Mouse (Mus musculus): ENCODE data around the gene Eef2.

The Eef2 gene

GRCm38 (mm10) chr10:81176466-81177271 lies at the start of gene Eef2:
Gene Eef2 (plus strand): TSS chr10:81176631.
- peak; percentile 85 for DNase-seq (ENCODE audit: low read depth, low spot score)

DNA sequence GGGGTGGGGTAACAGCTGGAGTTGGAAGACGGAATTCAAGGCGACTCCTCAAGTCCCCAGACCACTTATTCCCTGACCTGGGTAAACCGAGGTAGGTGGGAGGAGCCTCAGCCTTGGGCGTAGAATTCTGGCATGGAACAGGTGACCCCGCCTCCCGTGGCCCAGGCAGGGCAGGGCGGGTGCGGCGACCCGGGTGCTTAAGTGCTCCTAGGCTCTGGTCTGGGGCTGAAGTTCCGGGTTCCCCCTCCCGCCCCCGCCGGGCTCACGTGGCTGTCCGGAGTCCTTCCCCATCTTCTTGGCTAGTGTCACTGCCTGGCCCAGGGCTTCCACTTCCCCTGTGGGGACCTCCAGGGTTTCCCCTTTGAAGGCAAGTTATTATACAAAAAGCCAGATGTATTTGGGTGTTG lies 42.2 kb upstream of the Eef2 start:
- no peak for DNase-seq (ENCODE audit: low read depth, low spot score)

- DNase-seq (ENCODE audit: low read depth, low spot score): no peak
These were observed 41.3 kb upstream of the Eef2 start, which contains the start of gene Zbtb7a for GRCm38 (mm10) chr10:81134966-81135681. Gene Zbtb7a (plus strand): TSS chr10:81135220.

- DNase-seq (ENCODE audit: low read depth, low spot score): peak; percentile 58
These were observed 40.4 kb upstream of the Eef2 start for GRCm38 (mm10) chr10:81135831-81136705.

DNA sequence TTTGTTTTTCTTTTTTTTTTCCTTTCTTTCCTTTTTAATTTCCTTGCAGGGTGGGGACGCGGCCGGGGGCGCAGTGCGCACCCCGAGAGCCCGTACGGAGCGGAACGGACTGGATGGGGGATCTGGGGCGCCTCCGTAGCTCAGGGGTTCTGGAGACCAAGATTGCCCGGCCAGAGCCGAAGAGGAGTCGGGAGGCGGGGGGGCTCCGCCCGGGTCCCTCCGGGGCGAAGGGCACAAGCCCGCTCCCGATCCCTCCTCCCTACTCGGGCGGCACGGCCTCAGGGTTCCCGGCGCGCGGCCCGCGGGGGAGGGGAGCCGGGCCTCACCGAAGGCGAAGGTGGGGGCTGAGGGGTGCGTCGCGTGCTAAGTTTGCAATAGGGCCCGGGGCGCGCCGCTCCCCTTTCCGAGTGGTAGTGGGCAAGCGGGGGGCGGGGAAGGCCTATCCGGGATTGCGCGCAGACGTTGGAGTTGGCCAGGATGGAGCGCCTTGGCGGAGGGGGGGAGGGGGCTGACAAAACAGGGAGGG lies 39.7 kb upstream of the Eef2 start:
- DNase-seq (ENCODE audit: low read depth, low spot score): no peak

DNA sequence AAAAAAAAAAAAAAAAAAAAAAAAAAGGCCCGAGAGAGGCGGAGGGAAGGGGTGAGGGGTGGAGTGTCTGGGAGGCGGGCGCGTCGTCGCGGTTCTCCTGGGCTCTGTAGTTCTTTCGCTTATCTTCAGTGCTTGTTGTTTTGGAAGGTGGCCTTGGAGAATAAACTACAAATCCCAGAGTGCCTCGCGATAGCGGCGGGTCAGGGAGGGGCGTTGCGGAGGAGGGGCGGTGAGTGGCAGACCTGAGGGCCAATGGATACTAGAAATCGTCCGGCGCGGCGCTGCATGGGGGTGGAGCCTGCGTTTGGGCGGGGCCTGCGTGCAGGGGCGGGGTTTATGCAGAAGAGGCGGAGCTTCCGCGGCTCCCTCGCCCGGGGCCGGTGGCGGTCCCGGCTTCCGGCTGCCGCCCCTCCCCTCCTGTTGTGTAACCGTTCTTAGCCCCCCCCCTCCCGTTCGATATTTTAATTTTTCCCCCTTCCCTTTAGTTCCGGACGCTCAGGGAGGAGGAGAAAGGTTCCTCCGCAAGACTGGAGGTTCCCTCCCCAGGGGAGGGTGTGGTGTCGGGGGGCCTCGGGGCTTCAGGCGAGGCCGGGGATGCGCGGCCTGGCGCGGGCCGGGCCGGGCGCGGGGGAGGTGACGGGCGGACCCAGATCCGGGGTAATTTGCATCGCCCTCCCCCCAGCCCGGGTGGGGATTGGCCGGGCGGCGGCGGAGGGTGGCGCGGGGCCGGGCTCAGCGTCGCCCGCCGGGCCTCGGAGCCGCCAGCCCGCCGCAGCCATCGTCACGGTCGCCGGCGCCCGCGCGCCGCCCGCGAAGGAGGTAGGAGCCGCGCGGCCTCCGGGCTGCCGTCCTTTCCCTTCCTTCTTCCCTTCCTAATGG lies 38.9 kb upstream of the Eef2 start:
- DNase-seq (ENCODE audit: low read depth, low spot score): peak; percentile 99

DNA sequence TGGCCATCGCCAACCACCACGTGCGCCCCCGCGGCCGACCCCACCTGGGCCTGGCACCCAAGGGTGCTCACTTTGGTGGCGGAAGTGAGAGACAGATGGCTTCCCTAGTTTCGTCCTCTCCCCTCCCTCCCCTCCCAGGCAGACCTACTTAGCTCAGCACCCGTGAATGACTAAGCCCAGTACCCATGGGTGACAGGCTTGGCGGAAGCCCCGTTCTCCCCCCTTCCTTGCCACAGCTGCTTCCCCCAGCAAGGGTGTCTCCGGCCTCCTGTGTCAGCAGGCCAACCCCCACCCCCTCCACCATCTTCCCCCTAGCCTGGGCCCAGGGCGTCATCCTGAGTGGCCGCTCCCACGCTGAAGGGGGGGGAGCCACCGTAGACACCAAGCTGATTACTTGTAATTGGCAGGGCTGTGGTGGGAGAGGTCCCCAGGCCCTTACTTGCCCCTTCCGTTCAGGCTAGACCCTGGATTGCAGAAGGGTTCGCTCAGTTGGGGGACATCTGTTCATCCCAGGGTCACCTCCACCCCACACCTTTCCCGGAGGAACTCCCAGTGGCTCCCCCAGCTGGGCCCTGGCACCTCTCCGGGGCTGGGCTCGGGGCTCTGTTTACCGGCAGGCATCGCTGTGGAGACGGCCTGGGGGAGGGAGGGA lies 38.2 kb upstream of the Eef2 start:
- no peak for DNase-seq (ENCODE audit: low read depth, low spot score)

DNA sequence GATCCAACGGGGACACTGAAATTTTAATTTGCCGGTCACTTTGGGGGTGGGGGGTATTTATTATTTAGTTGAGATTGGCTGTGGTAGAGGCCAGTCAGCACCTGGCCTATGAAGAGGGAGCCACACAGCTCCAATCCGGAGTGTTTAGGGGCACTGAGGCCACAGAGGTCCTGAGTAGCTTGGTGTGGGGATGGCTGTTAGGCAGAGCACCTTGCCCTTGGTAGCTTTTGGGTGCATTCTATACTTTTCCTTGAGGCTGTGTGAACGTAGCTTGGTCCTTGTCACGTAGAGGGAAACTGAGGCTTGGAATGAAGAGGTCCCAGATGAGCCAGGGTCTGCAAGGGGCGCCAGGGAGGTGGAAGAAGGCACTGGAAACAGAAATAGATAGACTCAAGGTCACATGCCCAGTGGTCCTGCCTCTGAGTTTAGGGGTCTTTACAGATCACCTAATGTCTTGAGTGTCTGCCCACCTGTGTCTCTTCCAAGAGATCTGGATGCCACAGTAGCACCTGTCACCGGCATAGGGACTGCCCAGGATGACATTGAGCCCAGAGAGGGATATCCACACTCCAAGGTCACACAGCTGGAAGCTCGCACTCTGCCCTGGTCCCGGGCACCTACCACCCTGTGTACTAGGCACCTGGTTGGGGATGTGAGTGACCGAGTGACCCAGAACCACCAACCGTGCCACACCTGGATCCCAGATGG lies 37.5 kb upstream of the Eef2 start:
- no peak for DNase-seq (ENCODE audit: low read depth, low spot score)

GRCm38 (mm10) chr10:81139529-81139846 lies 36.9 kb upstream of the Eef2 start:
- no peak for DNase-seq (ENCODE audit: low read depth, low spot score)

- DNase-seq (ENCODE audit: low read depth, low spot score): no peak
These were observed 36.4 kb upstream of the Eef2 start for GRCm38 (mm10) chr10:81140005-81140404.

- DNase-seq (ENCODE audit: low read depth, low spot score): no peak
These were observed 35.5 kb upstream of the Eef2 start for GRCm38 (mm10) chr10:81140717-81141454.

GRCm38 (mm10) chr10:81141455-81142210 lies 34.8 kb upstream of the Eef2 start:
- no peak for DNase-seq (ENCODE audit: low read depth, low spot score)

- no peak for DNase-seq (ENCODE audit: low read depth, low spot score)
These were observed 33.9 kb upstream of the Eef2 start for GRCm38 (mm10) chr10:81142551-81142981.

GRCm38 (mm10) chr10:81143157-81143633 lies 33.2 kb upstream of the Eef2 start:
- no peak for DNase-seq (ENCODE audit: low read depth, low spot score)

DNA sequence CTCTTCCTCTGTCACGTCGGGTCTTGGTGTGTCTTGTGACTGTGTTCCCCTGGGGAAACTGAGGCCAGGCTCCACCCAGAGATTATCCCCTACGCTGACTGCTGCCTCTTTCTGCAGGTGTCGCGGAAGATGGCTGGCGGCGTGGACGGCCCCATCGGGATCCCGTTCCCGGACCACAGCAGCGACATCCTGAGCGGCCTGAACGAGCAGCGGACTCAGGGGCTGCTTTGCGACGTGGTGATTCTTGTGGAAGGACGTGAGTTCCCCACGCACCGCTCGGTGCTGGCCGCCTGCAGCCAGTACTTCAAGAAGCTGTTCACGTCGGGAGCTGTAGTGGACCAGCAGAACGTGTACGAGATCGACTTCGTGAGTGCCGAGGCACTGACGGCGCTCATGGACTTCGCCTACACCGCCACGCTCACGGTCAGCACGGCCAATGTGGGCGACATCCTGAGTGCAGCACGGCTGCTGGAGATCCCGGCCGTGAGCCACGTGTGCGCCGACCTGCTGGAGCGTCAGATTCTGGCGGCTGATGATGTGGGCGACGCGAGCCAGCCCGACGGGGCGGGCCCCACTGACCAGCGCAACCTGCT lies 32.5 kb upstream of the Eef2 start:
- DNase-seq (ENCODE audit: low read depth, low spot score): no peak

DNA sequence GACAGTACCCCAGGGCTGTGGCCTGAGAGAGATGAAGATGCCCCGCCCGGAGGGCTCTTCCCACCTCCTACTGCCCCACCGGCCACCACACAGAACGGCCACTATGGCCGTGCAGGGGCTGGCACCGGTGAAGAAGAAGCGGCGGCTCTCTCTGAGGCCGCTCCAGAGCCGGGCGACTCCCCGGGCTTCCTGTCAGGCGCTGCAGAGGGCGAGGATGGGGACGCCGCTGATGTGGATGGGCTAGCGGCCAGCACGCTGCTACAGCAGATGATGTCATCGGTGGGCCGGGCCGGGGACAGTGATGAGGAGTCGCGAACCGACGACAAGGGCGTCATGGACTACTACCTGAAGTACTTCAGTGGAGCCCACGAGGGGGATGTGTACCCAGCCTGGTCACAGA lies 31.8 kb upstream of the Eef2 start:
- DNase-seq (ENCODE audit: low read depth, low spot score): no peak

- no peak for DNase-seq (ENCODE audit: low read depth, low spot score)
These were observed 31.1 kb upstream of the Eef2 start for GRCm38 (mm10) chr10:81145307-81145706.

- no peak for DNase-seq (ENCODE audit: low read depth, low spot score)
These were observed 30.7 kb upstream of the Eef2 start for GRCm38 (mm10) chr10:81145778-81146177.
